In genomic region chr4:62663348-62663747, GRCm38 (mm10) we compare ENCODE assay signal across 9 mouse cellular contexts.
DNase-seq lines count a peak whose midpoint lies in the region; ATAC-seq and TF ChIP-seq lines count a peak whose summit lies in the region.
"Had no signal": no experiment of that assay in that cellular context is flagged by ENCODE, and none has a peak within 500 bp of the region (broad histone marks: within the 10 kb centered on the region; RNA-seq: fewer than 3 reads in every experiment).

No protein-coding gene starts in this region.

- H3K9me3 ChIP-seq in liver, embryonic 12.5 days (replicated peaks) = no peaks in the 10 kb centered on the region

- peak; percentile 14 to 33; a peak in 3 of 4 replicates for ATAC-seq in hematopoietic stem cell, adult 5-6 weeks (replicated peaks in 1 of 2; ENCODE audit: insufficient read depth in 1 of 2, low FRiP score in 2 of 2, low TSS enrichment in 1 of 2, low read depth in 1 of 2, poor library complexity in 2 of 2, severe bottlenecking in 2 of 2)
- ATAC-seq in liver, embryonic 12.5 days = peak; percentile 47; the same call in 1 of the 2 replicates

- H3K27me3 ChIP-seq in liver, embryonic 12.5 days (replicated peaks) = no peaks in the 10 kb centered on the region

- intact Hi-C loops in left cerebral cortex, adult 2 months (cut with DNase I) = no loop called here

- H3K4me1 ChIP-seq in liver, embryonic 12.5 days = peaks cover 35% of the 10 kb centered on the region

- no peaks in the 10 kb centered on the region for H3K36me3 ChIP-seq in liver, embryonic 12.5 days

- DNase-seq in left cerebral cortex, adult 2 months (ENCODE audit: extremely low spot score in 1 of 2, low spot score in 2 of 2) = peak in 1 of 2 experiments; percentile 33
- DNase-seq in left cerebral cortex, adult 18-20 months (ENCODE audit: low spot score in 2 of 2) = no peak
- DNase-seq in embryo, embryonic 11 days = peak; percentile 68
- peak; percentile 26 for DNase-seq in retina, embryonic 14.5 days (ENCODE audit: low spot score)
- no peak for DNase-seq in adipocyte (ENCODE audit: low spot score)
- DNase-seq in left cerebral cortex, adult 8-10 months (ENCODE audit: low spot score in 2 of 2) = no peak

- H3K4me3 ChIP-seq in left cerebral cortex, adult 2 months = no peak overlapping the region
- no peak overlapping the region for H3K4me3 ChIP-seq in liver, embryonic 12.5 days
- H3K4me3 ChIP-seq: myocyte had no signal

- H3K4me2 ChIP-seq in liver, embryonic 12.5 days = peak overlapping the region; percentile 29; the same call in 1 of the 2 replicates

- H3K9ac ChIP-seq in liver, embryonic 12.5 days = no peak overlapping the region

- 5% methylated on average over 6 of the region's 6 CpGs for WGBS in liver, embryonic 12.5 days (ENCODE audit: insufficient replicate concordance)

- peak overlapping the region; percentile 63 for H3K27ac ChIP-seq in left cerebral cortex, adult 2 months
- H3K27ac ChIP-seq in liver, embryonic 12.5 days = peak overlapping the region; percentile 72

- no peak for TF ChIP-seq CTCF in left cerebral cortex, adult 2 months (IDR thresholded peaks at IDR 0.05)

Comparison
In these comparisons a context has a peak if more than half of its experiments do, and no peak if none do; other contexts are left out.
1. DNase-seq: peak in embryo, embryonic 11 days (single experiment) and retina, embryonic 14.5 days (single experiment); none in left cerebral cortex, adult 18-20 months (0 of 2), adipocyte (single experiment) and left cerebral cortex, adult 8-10 months (0 of 2).